Mouse (Mus musculus): ENCODE results near the gene Itpr2. TPM values are rescaled to one million over a fixed set of nuclear protein-coding genes. Genes with fewer than 3 reads are reported as not detected.

The Itpr2 gene
- polyA plus RNA-seq, 1 experiment from 2014 or later = 4.3 TPM

DNA sequence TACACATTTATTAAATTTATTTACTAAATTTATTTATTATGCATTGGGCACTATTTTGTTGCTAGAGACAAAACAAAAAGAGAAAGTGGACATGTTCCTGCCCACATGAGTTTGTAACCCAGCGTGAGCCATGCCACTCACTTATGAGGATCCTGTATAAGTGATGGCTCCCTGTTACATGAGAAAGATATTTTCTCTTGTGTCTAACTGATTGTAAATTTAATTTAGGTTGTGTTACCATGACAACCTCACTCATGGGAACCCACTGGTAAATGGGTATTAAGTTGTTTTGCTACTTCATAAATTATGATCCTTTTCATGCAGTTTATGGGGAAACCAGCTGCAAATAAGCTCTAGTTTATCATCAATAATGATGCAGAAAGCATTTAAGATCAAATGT is 267.6 kb downstream of the Itpr2 start:
- ATAC-seq (ENCODE audit: low FRiP score, low read depth) = no peak

DNA sequence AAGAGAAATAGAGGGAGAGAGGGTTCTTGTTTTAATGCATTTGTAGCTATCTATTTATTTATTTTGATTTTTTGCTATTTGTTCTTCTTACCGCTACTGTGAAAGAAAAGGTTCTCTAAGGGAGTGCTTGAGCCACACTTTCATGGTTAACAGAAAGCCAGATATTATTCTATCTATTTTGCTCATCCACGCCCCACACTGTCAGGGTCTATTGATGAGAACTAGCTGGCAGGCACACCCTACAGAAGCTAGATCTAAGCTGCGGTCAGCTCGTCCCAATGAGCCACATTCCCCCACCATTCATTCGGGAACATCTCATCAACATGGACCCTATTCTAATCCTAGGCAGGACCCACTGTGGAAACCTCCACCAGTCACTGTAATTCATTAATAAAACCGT is 271.1 kb downstream of the Itpr2 start:
- H3K9me3 ChIP-seq = no peaks in the 10 kb centered on the region
- no peak overlapping the region for H3K4me2 ChIP-seq (replicated peaks)
- 91% methylated on average over 6 of the region's 6 CpGs for WGBS
- no peak overlapping the region for H3K4me3 ChIP-seq
- no peaks in the 10 kb centered on the region for H3K36me3 ChIP-seq
- no peaks in the 10 kb centered on the region for H3K27me3 ChIP-seq (replicated peaks)
- H3K9ac ChIP-seq = no peak overlapping the region
- ATAC-seq (ENCODE audit: low FRiP score, low read depth) = no peak
- H3K4me1 ChIP-seq = 0 out of 2 replicates have a peak, but pooled peaks cover 2% of the 10 kb centered on the region
- no peak overlapping the region for H3K27ac ChIP-seq

More for the DNA sequence above, 267.6 kb downstream of the Itpr2 start:
- Histone ChIP-seq H3K9ac (no peak overlapping the region), H3K4me2 (replicated peaks) (no peak overlapping the region), H3K4me3 (no peak overlapping the region), H3K36me3 (no peaks in the 10 kb centered on the region), H3K27ac (no peak overlapping the region), H3K9me3 (no peaks in the 10 kb centered on the region), H3K27me3 (replicated peaks) (no peaks in the 10 kb centered on the region), H3K4me1 (0 out of 2 replicates have a peak, but pooled peaks cover 2% of the 10 kb centered on the region)
- WGBS = 63% methylated on average over 1 of the region's 1 CpGs

DNA sequence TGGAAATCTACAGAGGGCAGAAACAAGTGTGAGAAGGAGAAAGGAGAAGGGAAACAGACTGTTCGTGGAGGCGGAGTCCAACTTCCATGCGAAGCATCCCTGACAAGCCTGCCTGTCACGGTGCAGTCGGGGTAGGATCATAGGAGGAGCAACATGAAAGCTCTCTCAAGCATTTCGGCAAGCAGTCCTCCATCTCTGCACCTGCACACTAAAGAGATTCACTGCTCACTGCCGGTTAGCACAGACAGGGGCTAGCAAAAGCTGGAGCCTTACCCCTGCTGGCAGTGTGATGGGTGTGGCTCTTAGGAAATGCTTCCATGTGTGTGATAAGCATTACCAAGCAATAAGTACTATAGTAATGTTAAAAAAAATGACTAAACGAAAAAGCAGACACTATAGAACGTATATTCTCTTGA is 271.6 kb downstream of the Itpr2 start:
- Histone ChIP-seq H3K4me3 (no peak overlapping the region), H3K4me2 (replicated peaks) (no peak overlapping the region), H3K27me3 (replicated peaks) (no peaks in the 10 kb centered on the region), H3K9ac (no peak overlapping the region), H3K27ac (no peak overlapping the region), H3K9me3 (no peaks in the 10 kb centered on the region), H3K4me1 (0 out of 2 replicates have a peak, but pooled peaks cover 2% of the 10 kb centered on the region), H3K36me3 (no peaks in the 10 kb centered on the region)
- ATAC-seq (ENCODE audit: low FRiP score, low read depth) = no peak
- WGBS = 76% methylated on average over 9 of the region's 9 CpGs

DNA sequence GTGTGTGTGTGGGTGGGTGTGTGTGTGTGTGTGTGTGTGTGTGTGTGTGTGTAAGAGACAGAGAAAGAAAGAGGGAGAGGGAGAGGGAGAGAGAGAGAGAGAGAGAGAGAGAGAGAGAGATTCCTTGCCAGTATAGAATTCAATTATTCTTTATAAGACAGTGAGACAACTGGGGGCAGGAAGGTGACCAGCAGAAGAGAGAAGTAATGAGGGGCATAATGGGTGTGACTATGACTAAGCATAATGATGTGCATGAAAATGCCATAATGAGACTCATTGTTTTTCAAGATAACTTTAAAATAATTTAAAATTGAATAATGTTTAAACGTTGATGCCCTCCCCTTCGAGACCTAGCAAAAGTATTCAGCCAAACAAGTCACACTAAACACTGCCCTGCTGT is 272.1 kb downstream of the Itpr2 start:
- WGBS = 86% methylated on average over 2 of the region's 2 CpGs
- no peak overlapping the region for H3K4me3 ChIP-seq
- H3K4me2 ChIP-seq (replicated peaks) = no peak overlapping the region
- H3K9me3 ChIP-seq = no peaks in the 10 kb centered on the region
- H3K36me3 ChIP-seq = no peaks in the 10 kb centered on the region
- no peak for ATAC-seq (ENCODE audit: low FRiP score, low read depth)
- H3K9ac ChIP-seq = no peak overlapping the region
- H3K27ac ChIP-seq = no peak overlapping the region
- no peaks in the 10 kb centered on the region for H3K27me3 ChIP-seq (replicated peaks)
- H3K4me1 ChIP-seq = 0 out of 2 replicates have a peak, but pooled peaks cover 2% of the 10 kb centered on the region

DNA sequence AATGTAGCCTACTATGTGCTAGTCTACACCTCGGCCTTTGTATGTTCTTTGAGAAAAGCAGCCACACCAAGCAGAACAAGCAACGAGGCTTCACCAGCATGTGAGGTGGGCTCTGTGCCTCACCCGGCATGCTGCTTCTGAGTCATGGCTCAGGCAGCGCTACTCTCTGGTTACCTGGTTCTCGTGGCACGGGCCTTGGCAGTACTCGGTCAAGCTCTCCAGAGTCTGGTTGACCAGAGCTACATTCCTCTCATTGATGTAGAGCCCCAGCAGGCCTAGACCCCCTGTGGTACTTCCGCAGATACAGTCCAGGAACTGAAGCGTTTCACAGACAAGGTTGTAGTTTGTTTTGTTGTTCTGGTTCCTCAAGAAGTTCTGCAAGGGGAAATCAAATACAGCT is 272.5 kb downstream of the Itpr2 start:
- no peak for ATAC-seq (ENCODE audit: low FRiP score, low read depth)
- no peak overlapping the region for H3K9ac ChIP-seq
- 77% methylated on average over 9 of the region's 9 CpGs for WGBS

DNA sequence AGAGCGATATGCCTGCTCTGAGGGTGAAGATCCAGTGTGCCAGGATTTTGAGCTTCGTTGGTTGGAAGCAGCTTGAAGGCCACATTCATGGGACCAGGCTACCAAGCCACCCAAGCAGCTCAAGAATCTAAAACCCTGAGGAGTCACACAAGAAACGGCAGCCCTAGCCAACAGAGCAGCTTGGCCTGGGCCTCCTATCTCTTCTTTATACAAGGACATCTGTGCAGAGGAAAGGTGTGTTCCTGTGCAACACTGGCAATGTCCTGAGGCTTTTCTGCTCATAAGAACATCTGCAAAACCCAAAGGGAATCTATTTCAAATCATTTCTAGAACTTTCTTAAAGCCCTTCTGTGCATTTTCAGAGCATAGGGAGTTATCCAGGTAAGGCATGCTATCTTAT is 274.0 kb downstream of the Itpr2 start:
- Histone ChIP-seq H3K4me1 (no peaks in the 10 kb centered on the region), H3K4me2 (replicated peaks) (no peak overlapping the region), H3K4me3 (no peak overlapping the region), H3K27ac (no peak overlapping the region), H3K27me3 (replicated peaks) (no peaks in the 10 kb centered on the region), H3K36me3 (no peaks in the 10 kb centered on the region), H3K9ac (no peak overlapping the region), H3K9me3 (no peaks in the 10 kb centered on the region)
- no peak for ATAC-seq (ENCODE audit: low FRiP score, low read depth)
- WGBS = 85% methylated on average over 3 of the region's 3 CpGs

More for the DNA sequence above, 272.5 kb downstream of the Itpr2 start:
- H3K4me1 ChIP-seq = 0 out of 2 replicates have a peak, but pooled peaks cover under 1% of the 10 kb centered on the region
- no peak overlapping the region for H3K27ac ChIP-seq
- no peaks in the 10 kb centered on the region for H3K36me3 ChIP-seq
- H3K4me3 ChIP-seq = no peak overlapping the region
- H3K4me2 ChIP-seq (replicated peaks) = no peak overlapping the region
- H3K27me3 ChIP-seq (replicated peaks) = no peaks in the 10 kb centered on the region
- H3K9me3 ChIP-seq = no peaks in the 10 kb centered on the region

DNA sequence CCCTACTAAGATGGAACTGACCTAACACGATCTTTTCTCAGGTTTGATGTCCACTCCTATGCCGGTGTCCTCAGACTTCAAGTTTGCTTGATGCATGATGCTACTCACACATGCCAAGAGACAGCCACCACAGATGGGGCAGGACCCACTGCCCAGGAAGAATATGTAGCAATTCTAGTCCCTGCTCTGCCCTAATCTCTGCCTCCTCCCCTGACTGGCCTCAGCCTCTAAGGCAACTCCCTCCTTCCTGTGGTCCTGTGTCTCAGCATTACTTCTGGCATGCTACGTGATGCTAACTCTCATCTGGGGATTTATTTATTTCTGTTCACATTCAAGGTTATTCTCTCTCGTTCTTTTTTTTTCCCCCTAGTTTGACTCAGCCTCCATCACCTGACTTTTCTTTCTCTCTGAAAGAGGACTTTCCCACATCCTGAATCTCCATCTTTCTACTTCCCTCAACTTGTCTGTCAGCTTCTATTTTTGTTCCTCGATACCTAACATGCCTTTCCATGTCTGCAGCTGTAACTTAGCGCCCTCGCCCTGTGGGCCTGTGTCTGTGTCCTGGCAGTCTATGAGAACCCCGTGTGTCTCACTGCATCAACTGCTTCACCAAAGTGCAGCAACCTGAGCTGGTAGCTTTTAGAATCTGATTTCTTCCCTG is 279.5 kb downstream of the Itpr2 start:
- H3K4me2 ChIP-seq (replicated peaks) = no peak overlapping the region
- no peak overlapping the region for H3K4me3 ChIP-seq
- WGBS = 79% methylated on average over 8 of the region's 8 CpGs
- no peaks in the 10 kb centered on the region for H3K36me3 ChIP-seq
- no peaks in the 10 kb centered on the region for H3K4me1 ChIP-seq
- no peak overlapping the region for H3K9ac ChIP-seq
- no peaks in the 10 kb centered on the region for H3K9me3 ChIP-seq
- H3K27me3 ChIP-seq (replicated peaks) = no peaks in the 10 kb centered on the region
- no peak overlapping the region for H3K27ac ChIP-seq
- ATAC-seq (ENCODE audit: low FRiP score, low read depth) = no peak

DNA sequence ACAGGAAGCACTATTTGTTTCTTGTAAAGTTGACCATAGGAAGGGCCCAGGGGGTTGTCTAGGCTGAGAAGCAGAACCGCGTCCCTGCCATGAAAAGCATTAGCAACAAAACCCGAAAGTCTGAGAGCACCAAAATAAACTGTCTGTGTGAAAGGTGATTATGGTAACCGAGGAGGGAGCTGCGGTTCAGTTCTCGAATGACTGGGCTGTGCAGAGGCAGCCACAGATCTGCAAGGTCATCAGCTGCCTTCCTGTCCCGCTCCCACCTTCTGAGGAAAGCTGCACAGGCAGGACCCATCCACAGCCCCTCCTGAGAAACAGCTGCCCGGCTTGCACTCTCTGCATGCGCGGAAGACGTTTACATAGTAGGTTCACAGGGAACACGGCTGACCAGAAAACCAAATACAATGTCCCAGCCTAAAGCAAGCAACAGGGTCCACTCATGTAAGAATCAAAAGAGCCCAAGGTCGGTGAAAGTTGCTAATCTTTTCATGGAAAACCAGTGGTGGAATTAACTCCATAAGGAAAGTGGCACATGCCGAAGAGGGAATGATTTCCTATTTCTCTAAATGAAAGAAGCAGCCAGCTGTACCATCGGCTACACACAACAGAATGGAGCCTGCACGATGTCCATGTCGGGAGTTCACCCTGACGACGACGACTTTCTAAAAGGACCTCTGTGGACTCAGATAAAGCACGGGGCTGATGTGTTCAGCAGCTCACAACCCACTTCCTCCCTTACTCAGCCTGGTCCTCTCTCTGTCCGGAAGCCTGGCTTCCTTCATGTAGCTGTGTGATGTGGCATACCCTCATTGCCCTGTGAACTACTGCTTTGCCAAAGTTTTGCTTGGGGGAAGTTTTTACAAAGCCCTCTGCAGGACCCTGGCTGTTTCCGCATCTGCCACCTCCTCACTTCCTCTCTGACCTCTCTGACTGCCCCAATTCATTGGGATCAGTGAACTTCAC is 280.4 kb downstream of the Itpr2 start:
- WGBS = 68% methylated on average over 23 of the region's 23 CpGs

DNA sequence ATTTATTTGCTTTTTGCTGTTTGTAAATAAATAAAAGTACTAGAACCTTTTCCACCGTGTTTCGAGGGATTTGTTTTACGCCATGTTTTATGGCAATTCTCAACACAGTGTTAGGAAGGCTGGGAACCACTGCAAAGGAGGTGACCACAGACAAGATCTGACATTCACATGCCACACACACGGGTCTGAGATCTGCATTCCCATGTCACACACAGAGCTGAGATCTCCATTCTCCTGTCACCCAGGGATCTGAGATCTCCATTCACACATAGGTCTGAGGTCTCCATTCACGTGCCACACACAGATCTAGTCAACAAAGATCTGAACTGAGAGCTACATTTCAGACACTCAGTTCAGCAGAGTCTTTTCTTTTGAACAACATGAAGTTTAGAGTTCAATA is 282.0 kb downstream of the Itpr2 start:
- Histone ChIP-seq H3K4me1 (no peaks in the 10 kb centered on the region), H3K9ac (no peak overlapping the region), H3K27me3 (replicated peaks) (no peaks in the 10 kb centered on the region), H3K4me2 (replicated peaks) (no peak overlapping the region), H3K27ac (no peak overlapping the region), H3K9me3 (no peaks in the 10 kb centered on the region), H3K4me3 (no peak overlapping the region), H3K36me3 (no peaks in the 10 kb centered on the region)
- no peak for ATAC-seq (ENCODE audit: low FRiP score, low read depth)
- 85% methylated on average over 5 of the region's 5 CpGs for WGBS

More for the DNA sequence above, 280.4 kb downstream of the Itpr2 start:
- no peak for ATAC-seq (ENCODE audit: low FRiP score, low read depth)
- Histone ChIP-seq H3K4me2 (replicated peaks) (no peak overlapping the region), H3K36me3 (no peaks in the 10 kb centered on the region), H3K27me3 (replicated peaks) (no peaks in the 10 kb centered on the region), H3K4me1 (no peaks in the 10 kb centered on the region), H3K9me3 (no peaks in the 10 kb centered on the region), H3K9ac (no peak overlapping the region), H3K27ac (no peak overlapping the region), H3K4me3 (no peak overlapping the region)

DNA sequence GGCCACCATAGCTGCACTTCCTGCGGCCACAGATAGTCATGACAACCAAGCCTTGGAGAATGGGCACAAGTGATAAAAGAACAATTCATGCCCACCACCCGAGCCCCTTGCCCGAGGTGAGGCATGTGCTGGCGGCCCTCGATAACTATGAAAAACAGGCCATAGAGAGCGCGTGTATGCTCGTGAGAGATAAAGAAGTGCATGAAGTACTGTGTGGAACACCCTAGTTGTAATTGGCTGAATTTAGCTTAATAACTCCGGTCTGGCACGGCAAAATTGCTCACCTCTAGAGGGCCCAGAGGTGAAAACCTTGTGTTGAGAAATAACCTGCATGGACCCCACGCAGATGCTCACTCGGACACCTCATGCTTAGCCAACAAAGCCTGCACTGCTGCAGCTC is 282.5 kb downstream of the Itpr2 start:
- H3K9ac ChIP-seq = no peak overlapping the region
- no peaks in the 10 kb centered on the region for H3K4me1 ChIP-seq
- 88% methylated on average over 12 of the region's 12 CpGs for WGBS
- H3K27me3 ChIP-seq (replicated peaks) = no peaks in the 10 kb centered on the region
- H3K9me3 ChIP-seq = no peaks in the 10 kb centered on the region
- H3K27ac ChIP-seq = no peak overlapping the region
- ATAC-seq (ENCODE audit: low FRiP score, low read depth) = no peak
- H3K4me2 ChIP-seq (replicated peaks) = no peak overlapping the region
- no peak overlapping the region for H3K4me3 ChIP-seq
- H3K36me3 ChIP-seq = no peaks in the 10 kb centered on the region

DNA sequence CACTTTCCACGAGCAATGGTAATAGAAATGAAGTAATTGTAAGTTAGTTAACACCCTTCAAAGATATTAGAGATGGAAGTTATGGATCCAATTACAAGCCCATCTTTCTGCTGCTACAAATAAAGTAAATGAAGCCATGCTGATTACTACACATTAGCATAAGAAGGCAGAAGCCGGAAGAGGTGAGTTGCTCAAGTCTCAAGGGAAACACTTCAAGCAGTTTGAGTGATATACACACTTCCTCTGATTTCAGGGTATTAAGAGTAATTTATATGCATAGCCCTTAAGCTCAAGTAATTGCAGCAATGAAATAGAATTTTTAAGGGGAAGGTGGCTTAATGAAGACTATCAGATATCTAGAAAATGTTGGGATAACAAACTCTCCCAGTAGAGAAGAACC is 286.7 kb downstream of the Itpr2 start:
- Histone ChIP-seq H3K9ac (no peak overlapping the region), H3K36me3 (no peaks in the 10 kb centered on the region), H3K9me3 (no peaks in the 10 kb centered on the region), H3K4me1 (no peaks in the 10 kb centered on the region), H3K27me3 (replicated peaks) (no peaks in the 10 kb centered on the region), H3K4me2 (replicated peaks) (no peak overlapping the region), H3K4me3 (no peak overlapping the region), H3K27ac (no peak overlapping the region)
- WGBS = 65% methylated on average over 2 of the region's 2 CpGs
- peak; percentile 35; the same call in 1 of the 2 replicates for ATAC-seq (ENCODE audit: low FRiP score, low read depth)

DNA sequence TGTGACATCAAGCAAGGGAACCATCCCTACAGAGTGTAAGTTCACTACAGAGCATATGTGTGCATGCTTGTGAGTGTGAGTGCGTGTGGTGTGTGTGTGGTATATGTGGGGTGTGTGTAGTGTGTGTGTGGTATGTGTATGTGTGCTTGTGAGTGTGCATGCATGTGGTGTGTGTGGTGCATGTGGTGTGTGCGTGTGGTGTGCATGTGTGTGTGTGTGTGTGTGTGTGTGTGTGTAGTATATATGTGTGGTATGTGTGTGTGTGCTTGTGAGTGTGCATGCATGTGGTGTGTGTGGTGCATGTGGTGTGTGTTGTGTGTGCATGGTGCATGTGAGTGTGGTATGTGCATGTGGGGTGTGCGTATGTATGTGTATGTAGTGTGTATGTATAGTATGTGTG is 289.7 kb downstream of the Itpr2 start:
- 93% methylated on average over 3 of the region's 3 CpGs for WGBS
- ATAC-seq (ENCODE audit: low FRiP score, low read depth) = no peak
- H3K27me3 ChIP-seq (replicated peaks) = no peaks in the 10 kb centered on the region
- no peaks in the 10 kb centered on the region for H3K4me1 ChIP-seq
- H3K4me2 ChIP-seq (replicated peaks) = no peak overlapping the region
- no peak overlapping the region for H3K9ac ChIP-seq
- H3K36me3 ChIP-seq = no peaks in the 10 kb centered on the region
- no peak overlapping the region for H3K4me3 ChIP-seq
- no peaks in the 10 kb centered on the region for H3K9me3 ChIP-seq
- H3K27ac ChIP-seq = no peak overlapping the region

Measured in neural tube, embryonic 12.5 days (tissue).